Mouse (Mus musculus) left cerebral cortex, adult 2 months (tissue): ENCODE measurements around the gene Ttpal. TPM values are rescaled to one million over a fixed set of nuclear protein-coding genes. Genes with fewer than 3 reads are reported as not detected.

ENCODE experiments used
- DNase-seq, 2 experiments: peaks; one replicate each; pipeline ENCODE4 v3.0.0; 2021 to 2022; ENCODE audit warnings: low spot score in 2 of 2, mixed read lengths in 1 of 2; ENCODE audit errors: extremely low spot score in 1 of 2
- H3K27ac ChIP-seq: fragments of 200-600 bp; 2 replicates; pipeline ENCODE4 v1.8.1; 2022
- H3K4me3 ChIP-seq: fragments of 200-600 bp; 2 replicates; pipeline ENCODE4 v1.8.1; 2022
- CTCF ChIP-seq: fragments of 200-600 bp; IDR thresholded peaks from 2 replicates; pipeline ENCODE4 v1.8.1; 2022; ENCODE audit warnings: antibody characterized with exemption, mild to moderate bottlenecking, moderate library complexity
- intact Hi-C: fragments of 180-260 bp; cut with DNase I; formaldehyde crosslinking; loops from one replicate; pipeline ENCODE4 v1.15.1; 2025
- total RNA-seq, 2 experiments: library from RNA; stranded (reverse); gene quantifications; 2 replicates each; pipeline ENCODE4 v1.2.3; 2021

Ttpal gene
- total RNA-seq, 2 experiments from 2014 or later, result 69.9 to 81.2 TPM

- H3K27ac ChIP-seq, result peak within 1 kb of the TSS; percentile 92
- intact Hi-C loops, result loop anchor here (1.0 kb wide), 2 partner anchors 9 to 61 kb away; no protein-coding TSS in a partner anchor
- peak; percentile 91 for DNase-seq
- peak; percentile 40 for TF ChIP-seq CTCF
- H3K4me3 ChIP-seq, result peak within 1 kb of the TSS; percentile 68
Observed at GRCm38 (mm10) chr2:163657975-163658886, 56.1 kb downstream of the Ttpal start, which contains the start of gene Pkig. Gene Pkig (plus strand): TSS chr2:163658386.

GRCm38 (mm10) chr2:163658941-163659340 is 56.8 kb downstream of the Ttpal start:
- no peak for TF ChIP-seq CTCF
- Histone ChIP-seq H3K4me3 (peak overlapping the region; percentile 68), H3K27ac (peak overlapping the region; percentile 92)
- DNase-seq, result no peak
- intact Hi-C loops, result loop anchor here (1.0 kb wide), 1 partner anchor 60 kb away; no protein-coding TSS in a partner anchor

GRCm38 (mm10) chr2:163659431-163659830 is 57.3 kb downstream of the Ttpal start:
- intact Hi-C loops, result no loop called here
- Histone ChIP-seq H3K4me3 (peak overlapping the region; percentile 68), H3K27ac (peak overlapping the region; percentile 92)
- DNase-seq, result no peak
- TF ChIP-seq CTCF, result no peak

- no peak for TF ChIP-seq CTCF
- H3K4me3 ChIP-seq, result no peak overlapping the region
- DNase-seq, result no peak
- intact Hi-C loops, result no loop called here
- H3K27ac ChIP-seq, result peak overlapping the region; percentile 34; the same call in 1 of the 2 replicates
Observed at GRCm38 (mm10) chr2:163660103-163660701, 58.1 kb downstream of the Ttpal start.

GRCm38 (mm10) chr2:163661371-163661850 is 59.3 kb downstream of the Ttpal start:
- H3K27ac ChIP-seq, result peak overlapping the region; percentile 70
- DNase-seq, result peak; percentile 67 to 75
- H3K4me3 ChIP-seq, result no peak overlapping the region; the same call in 1 of the 2 replicates
- intact Hi-C loops, result loop anchor here (1.0 kb wide), 1 partner anchor 14 kb away; no protein-coding TSS in a partner anchor
- no peak for TF ChIP-seq CTCF

- H3K27ac ChIP-seq, result peak overlapping the region; percentile 70
- intact Hi-C loops, result no loop called here
- no peak for TF ChIP-seq CTCF
- H3K4me3 ChIP-seq, result peak overlapping the region; percentile 11; the same call in 1 of the 2 replicates
- no peak for DNase-seq
Observed at GRCm38 (mm10) chr2:163662076-163662475, 60.0 kb downstream of the Ttpal start.

- Histone ChIP-seq H3K27ac (peak overlapping the region; percentile 70), H3K4me3 (no peak overlapping the region)
- intact Hi-C loops, result no loop called here
- DNase-seq, result no peak
- no peak for TF ChIP-seq CTCF
Observed at GRCm38 (mm10) chr2:163662698-163663221, 60.6 kb downstream of the Ttpal start.

GRCm38 (mm10) chr2:163663930-163664329 is 61.8 kb downstream of the Ttpal start:
- Histone ChIP-seq H3K4me3 (no peak overlapping the region), H3K27ac (peak overlapping the region; percentile 53; the same call in 1 of the 2 replicates)
- TF ChIP-seq CTCF, result no peak
- intact Hi-C loops, result no loop called here
- no peak for DNase-seq

- intact Hi-C loops, result no loop called here
- Histone ChIP-seq H3K4me3 (no peak overlapping the region), H3K27ac (no peak overlapping the region)
- no peak for DNase-seq
- no peak for TF ChIP-seq CTCF
Observed at GRCm38 (mm10) chr2:163667045-163667444, 64.9 kb downstream of the Ttpal start.

Other genes with a start within 250 kb of the Ttpal start
- under 1 TPM; 0.63 to 0.81 TPM for gene Jph2, start 204.3 kb upstream of the Ttpal start, total RNA-seq
- 10 to 100 TPM; 20.7 to 23.8 TPM for gene Oser1, start 177.6 kb upstream of the Ttpal start, total RNA-seq
- gene Gdap1l1, start 163.8 kb upstream of the Ttpal start, total RNA-seq, result 10 to 100 TPM; 67.7 to 70.7 TPM
- 10 to 100 TPM; 19.2 to 20.2 TPM for gene Fitm2, start 129.7 kb upstream of the Ttpal start, total RNA-seq
- not detected for gene R3hdml, start 110.0 kb upstream of the Ttpal start, total RNA-seq
- not detected for gene Hnf4a, start 95.5 kb upstream of the Ttpal start, total RNA-seq
- gene Serinc3, start 42.8 kb downstream of the Ttpal start, total RNA-seq, result 100 to 1,000 TPM; 213 to 234 TPM
- 100 to 1,000 TPM; 126 to 129 TPM for gene Pkig, start 56.1 kb downstream of the Ttpal start, total RNA-seq
- under 1 TPM; 0.79 to 0.93 TPM for gene Ada, start 147.9 kb downstream of the Ttpal start, total RNA-seq
- gene Ccn5, start 218.5 kb downstream of the Ttpal start, total RNA-seq, result under 1 TPM; 0.19 to 0.38 TPM